Comparison of ENCODE assay signal across 8 mouse cellular contexts in genomic region chr17:9169371-9169770, GRCm38 (mm10).
DNase-seq lines count a peak whose midpoint lies in the region; ATAC-seq and TF ChIP-seq lines count a peak whose summit lies in the region.

No protein-coding gene starts in this region.

- peak; percentile 42 for TF ChIP-seq CTCF in liver, adult 2 months (IDR thresholded peaks at IDR 0.05; ENCODE audit: low read depth, low read length)

- intact Hi-C loops in left cerebral cortex, postnatal 14 days (cut with DNase I) = loop anchor here (2.0 to 5.0 kb wide), 3 partner anchors 137 to 1148 kb away; partner anchors contain the start of gene Qk

- H3K9ac ChIP-seq in liver, adult 2 months (ENCODE audit: low read depth, low read length) = no peak overlapping the region
- H3K9ac ChIP-seq in liver, embryonic 11.5 days (ENCODE audit: low read depth, low read length) = no peak overlapping the region
- no peak overlapping the region for H3K9ac ChIP-seq in forebrain, embryonic 13.5 days
- no peak overlapping the region for H3K9ac ChIP-seq in intestine, embryonic 15.5 days
- no peak overlapping the region for H3K9ac ChIP-seq in midbrain, embryonic 14.5 days (replicated peaks; ENCODE audit: low read length)

- H3K9me3 ChIP-seq in liver, embryonic 11.5 days (ENCODE audit: control insufficient read depth, low read length) = no peaks in the 10 kb centered on the region
- no peaks in the 10 kb centered on the region for H3K9me3 ChIP-seq in forebrain, embryonic 13.5 days (replicated peaks)
- no peaks in the 10 kb centered on the region for H3K9me3 ChIP-seq in intestine, embryonic 15.5 days
- H3K9me3 ChIP-seq in midbrain, embryonic 14.5 days (ENCODE audit: control insufficient read depth, low read length) = no peaks in the 10 kb centered on the region

- H3K4me2 ChIP-seq in liver, embryonic 11.5 days = no peak overlapping the region
- H3K4me2 ChIP-seq in forebrain, embryonic 13.5 days = peak overlapping the region; percentile 1; the same call in 1 of the 2 replicates
- H3K4me2 ChIP-seq in intestine, embryonic 15.5 days (replicated peaks) = peak overlapping the region; percentile 33; the same call in 1 of the 2 replicates
- peak overlapping the region; percentile 40 for H3K4me2 ChIP-seq in midbrain, embryonic 14.5 days (ENCODE audit: low read length)

- H3K4me3 ChIP-seq in liver, adult 2 months (ENCODE audit: insufficient read depth, low read depth, low read length) = no peak overlapping the region
- no peak overlapping the region for H3K4me3 ChIP-seq in liver, embryonic 11.5 days (ENCODE audit: low read depth, low read length)
- no peak overlapping the region for H3K4me3 ChIP-seq in forebrain, embryonic 13.5 days
- H3K4me3 ChIP-seq in intestine, embryonic 15.5 days (replicated peaks) = no peak overlapping the region
- no peak overlapping the region for H3K4me3 ChIP-seq in midbrain, embryonic 14.5 days (replicated peaks; ENCODE audit: low read depth, low read length)

- ATAC-seq in liver, embryonic 11.5 days (replicated peaks; ENCODE audit: low FRiP score) = no peak
- no peak for ATAC-seq in forebrain, embryonic 13.5 days
- ATAC-seq in intestine, embryonic 15.5 days = no peak
- ATAC-seq in midbrain, embryonic 14.5 days (ENCODE audit: low FRiP score, low TSS enrichment) = no peak

- no peak for TF ChIP-seq POLR2A in liver, adult 2 months (IDR thresholded peaks at IDR 0.05; ENCODE audit: extremely low read depth, insufficient read depth, low read length)

- H3K4me1 ChIP-seq in liver, adult 2 months (ENCODE audit: control insufficient read depth, insufficient read depth, low read length) = 0 out of 2 replicates have a peak, but pooled peaks cover 1% of the 10 kb centered on the region
- no peaks in the 10 kb centered on the region for H3K4me1 ChIP-seq in liver, embryonic 11.5 days (replicated peaks; ENCODE audit: control insufficient read depth, insufficient read depth, low read length)
- H3K4me1 ChIP-seq in forebrain, embryonic 13.5 days = peaks cover 33% of the 10 kb centered on the region
- H3K4me1 ChIP-seq in intestine, embryonic 15.5 days (replicated peaks) = peaks cover 7% of the 10 kb centered on the region; the same call in 1 of the 2 replicates
- H3K4me1 ChIP-seq in midbrain, embryonic 14.5 days (ENCODE audit: control insufficient read depth, insufficient read depth, low read length) = peaks cover 18% of the 10 kb centered on the region

- no peaks in the 10 kb centered on the region for H3K27me3 ChIP-seq in liver, adult 2 months (ENCODE audit: control insufficient read depth, insufficient read depth, low read length)
- no peaks in the 10 kb centered on the region for H3K27me3 ChIP-seq in liver, embryonic 11.5 days (replicated peaks; ENCODE audit: control insufficient read depth, insufficient read depth, low read length)
- H3K27me3 ChIP-seq in forebrain, embryonic 13.5 days = no peaks in the 10 kb centered on the region
- 0 out of 2 replicates have a peak, but pooled peaks cover 3% of the 10 kb centered on the region for H3K27me3 ChIP-seq in intestine, embryonic 15.5 days (replicated peaks)
- no peaks in the 10 kb centered on the region for H3K27me3 ChIP-seq in midbrain, embryonic 14.5 days (ENCODE audit: control insufficient read depth, insufficient read depth, low read length)

- no peak overlapping the region for H3K27ac ChIP-seq in liver, adult 2 months (replicated peaks; ENCODE audit: insufficient read depth, low read depth, low read length)
- no peak overlapping the region for H3K27ac ChIP-seq in liver, embryonic 11.5 days (ENCODE audit: low read depth, low read length)
- 0 out of 2 replicates have a peak overlapping the region, but pooled peaks have one; percentile 1 for H3K27ac ChIP-seq in forebrain, embryonic 13.5 days
- no peak overlapping the region for H3K27ac ChIP-seq in intestine, embryonic 15.5 days
- H3K27ac ChIP-seq in midbrain, embryonic 14.5 days (replicated peaks; ENCODE audit: low read depth, low read length) = peak overlapping the region; percentile 58; the same call in 1 of the 2 replicates

- WGBS in liver, adult 2 months = 16% methylated on average over 11 of the region's 11 CpGs
- 18% methylated on average over 11 of the region's 11 CpGs for WGBS in liver, embryonic 11.5 days
- WGBS in forebrain, embryonic 13.5 days = 15% methylated on average over 11 of the region's 11 CpGs
- 8% methylated on average over 11 of the region's 11 CpGs for WGBS in intestine, embryonic 15.5 days
- 10% methylated on average over 11 of the region's 11 CpGs for WGBS in midbrain, embryonic 14.5 days

- H3K36me3 ChIP-seq in liver, adult 2 months (ENCODE audit: control insufficient read depth, insufficient read depth, low read length) = no peaks in the 10 kb centered on the region
- no peaks in the 10 kb centered on the region for H3K36me3 ChIP-seq in liver, embryonic 11.5 days (ENCODE audit: control insufficient read depth, insufficient read depth, low read length)
- H3K36me3 ChIP-seq in forebrain, embryonic 13.5 days (ENCODE audit: poor library complexity, severe bottlenecking) = no peaks in the 10 kb centered on the region
- no peaks in the 10 kb centered on the region for H3K36me3 ChIP-seq in intestine, embryonic 15.5 days
- H3K36me3 ChIP-seq in midbrain, embryonic 14.5 days (ENCODE audit: control insufficient read depth, insufficient read depth, low read length) = no peaks in the 10 kb centered on the region

- peak; percentile 24 for DNase-seq in liver, adult 2 months (ENCODE audit: extremely low read depth, low read depth, low spot score)
- DNase-seq in liver, embryonic 11.5 days (ENCODE audit: low spot score) = no peak
- peak; percentile 86 for DNase-seq in brain, adult 2 months (ENCODE audit: low read depth, low spot score)
- DNase-seq in left cerebral cortex, postnatal 14 days (ENCODE audit: low spot score in 2 of 2) = peak; percentile 85 to 92
- DNase-seq in midbrain, embryonic 14.5 days = peak; percentile 93
- peak; percentile 31 for DNase-seq in thymus, postnatal 0 days (ENCODE audit: low spot score)

- no peaks in the 10 kb centered on the region for H3K79me2 ChIP-seq in liver, adult 2 months (ENCODE audit: control insufficient read depth, insufficient read depth, low read length)

Comparison
In these comparisons a context has a peak if more than half of its experiments do, and no peak if none do; other contexts are left out.
1. H3K27ac ChIP-seq: peak in forebrain, embryonic 13.5 days (single experiment) and midbrain, embryonic 14.5 days (single experiment); none in liver, adult 2 months (single experiment), liver, embryonic 11.5 days (single experiment) and intestine, embryonic 15.5 days (single experiment).